Mouse (Mus musculus) cerebellum, adult 9-11 months (tissue): ENCODE measurements at regions not wholly inside any gene's neighbourhood (a gene's known extent, or its start where the extent isn't known, plus 50 kb on each side); places are given as distances from the start of the nearest gene placed in this dataset.
"Not testable (repeated sequence)": the region's sequence is repeated elsewhere in the genome, so short reads cannot be mapped to it uniquely, and the experiment has no call there.

Source experiments
- DNase-seq: peaks from one replicate; pipeline ENCODE4 v3.0.0; 2022

DNA sequence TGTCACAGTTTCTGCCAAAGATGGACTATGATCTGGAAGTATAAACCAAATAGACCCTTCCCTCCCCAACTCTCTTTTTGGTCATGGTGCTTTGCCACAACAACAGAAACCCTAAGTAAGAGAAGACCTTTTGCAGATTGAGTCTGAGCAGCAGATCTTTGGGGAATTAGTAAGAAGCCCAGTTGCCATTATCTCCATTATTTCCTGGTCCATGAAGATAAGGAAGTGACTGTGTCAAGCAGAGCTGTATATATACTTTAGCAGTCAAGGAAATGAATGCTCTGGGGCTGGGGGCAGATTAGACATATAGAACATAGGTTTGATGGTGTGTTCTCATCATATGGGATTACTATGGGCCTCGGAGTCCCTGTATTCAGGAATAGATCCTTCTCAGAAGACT, 117.8 kb upstream of the C9orf72 start:
- no peak for DNase-seq

- DNase-seq: no peak
These were observed 105.2 kb upstream of the C9orf72 start for GRCm38 (mm10) chr4:35331161-35331560.

DNA sequence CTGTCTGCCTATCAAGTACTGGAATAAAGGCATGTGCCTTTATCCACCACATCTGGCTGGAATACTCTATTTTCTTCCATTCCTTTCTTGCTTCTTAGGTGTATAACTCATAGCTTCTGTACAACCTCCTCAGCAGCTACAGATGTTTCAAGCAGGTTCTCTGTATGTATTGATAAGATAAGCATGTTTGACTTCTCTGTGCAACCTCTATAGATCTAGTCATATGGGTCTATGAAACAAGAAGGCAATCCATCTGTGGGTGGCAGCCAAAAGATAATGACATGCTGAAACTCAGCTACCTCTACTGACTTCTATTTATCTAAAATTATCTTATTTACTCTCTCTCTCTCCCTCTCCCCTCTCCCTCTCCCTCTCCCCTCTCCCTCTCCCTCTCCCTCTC, 99.3 kb upstream of the C9orf72 start:
- no peak for DNase-seq

GRCm38 (mm10) chr4:35322432-35323173, 96.6 kb upstream of the C9orf72 start:
- no peak for DNase-seq

- DNase-seq: no peak
These were observed 84.5 kb upstream of the C9orf72 start for GRCm38 (mm10) chr4:35310396-35310977.

- no peak for DNase-seq
These were observed 82.2 kb upstream of the C9orf72 start for GRCm38 (mm10) chr4:35308221-35308620.

GRCm38 (mm10) chr4:35305210-35305609, 79.2 kb upstream of the C9orf72 start:
- DNase-seq: no peak

- DNase-seq: no peak
These were observed 74.9 kb upstream of the C9orf72 start for GRCm38 (mm10) chr4:35300848-35301247.

- not testable (repeated sequence) for DNase-seq
These were observed 74.4 kb upstream of the C9orf72 start for GRCm38 (mm10) chr4:35300374-35300773.

GRCm38 (mm10) chr4:35284611-35285010, 58.6 kb upstream of the C9orf72 start:
- DNase-seq: no peak
